Mouse (Mus musculus) retina, postnatal 1 day (tissue): ENCODE data around the gene Hmga2.

Experiments used
- DNase-seq: peaks from one replicate; pipeline ENCODE4 v3.0.0-alpha.2; 2012

Gene Hmga2

GRCm38 (mm10) chr10:120465121-120465520 lies 11.1 kb downstream of the Hmga2 start:
- DNase-seq, result no peak

- no peak for DNase-seq
Observed at GRCm38 (mm10) chr10:120461769-120462168, 14.5 kb downstream of the Hmga2 start.

DNA sequence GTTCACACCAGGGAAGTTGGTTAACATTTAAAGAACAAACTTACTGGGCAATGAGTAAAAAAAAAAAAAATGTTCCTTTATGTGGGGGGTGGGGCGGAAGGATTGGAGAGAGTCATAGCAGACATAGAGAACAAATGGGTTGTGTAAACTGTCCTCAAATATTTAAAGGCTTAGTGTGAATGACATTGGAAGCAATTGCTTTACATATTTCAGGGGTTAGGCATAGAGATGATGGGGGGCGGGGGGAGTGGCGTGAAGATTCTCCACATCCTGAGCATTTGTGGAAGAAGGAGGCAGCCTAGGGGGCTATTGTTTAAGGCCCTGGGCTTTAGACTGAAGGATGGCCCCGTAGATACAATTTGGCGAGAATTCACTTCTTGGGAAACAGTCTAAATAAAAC lies 15.0 kb downstream of the Hmga2 start:
- no peak for DNase-seq

DNA sequence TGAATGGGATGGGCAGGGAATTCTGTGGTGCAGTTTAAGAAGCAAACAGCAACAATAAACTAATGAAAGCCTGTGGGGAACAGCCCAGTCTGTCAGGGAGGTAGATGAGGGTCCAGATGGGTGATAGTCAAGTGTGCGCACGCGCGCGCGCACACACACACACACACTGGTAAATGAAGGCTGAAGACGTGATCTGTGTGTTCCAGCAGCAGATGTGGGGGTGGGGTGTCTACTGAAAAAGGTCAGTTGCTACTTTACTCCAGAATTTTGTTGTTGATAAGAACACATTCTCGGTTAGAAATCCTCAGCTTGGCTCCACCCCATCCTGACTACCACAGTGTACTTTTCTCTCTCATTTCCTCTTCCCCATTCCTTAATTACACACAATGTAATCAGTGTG lies 17.4 kb downstream of the Hmga2 start:
- no peak for DNase-seq

DNA sequence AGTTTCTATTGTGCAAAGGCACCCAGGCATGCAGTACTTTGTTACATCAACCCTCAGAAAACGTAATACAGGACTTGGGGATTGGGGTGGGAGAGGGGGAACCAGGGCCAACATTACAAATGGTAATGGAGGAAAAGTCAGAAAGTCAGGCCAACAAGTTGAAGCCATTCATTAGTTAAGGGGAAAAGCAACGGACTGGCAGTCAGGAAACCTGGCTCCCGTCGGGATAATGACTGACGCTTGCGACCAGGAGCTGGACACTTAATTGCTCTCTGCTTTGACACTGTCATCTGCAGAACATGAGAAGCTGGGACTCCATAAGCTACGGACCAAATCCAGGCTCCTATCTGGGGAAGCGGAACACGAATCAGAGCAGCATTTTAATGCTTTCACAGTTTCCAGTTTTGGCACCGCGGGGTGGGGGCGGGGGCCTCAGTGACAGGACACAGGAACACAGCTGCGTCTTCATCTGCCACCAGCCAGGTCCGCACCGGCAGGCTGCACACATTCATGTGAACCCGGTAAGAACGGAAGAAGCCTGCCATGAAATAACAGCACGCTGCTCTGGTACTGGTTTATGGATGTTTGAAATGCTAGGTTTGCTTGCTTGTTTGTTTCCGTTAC lies 26.5 kb downstream of the Hmga2 start:
- DNase-seq, result peak; percentile 64

- DNase-seq, result no peak
Observed at GRCm38 (mm10) chr10:120446799-120447198, 29.5 kb downstream of the Hmga2 start.

- no peak for DNase-seq
Observed at GRCm38 (mm10) chr10:120446206-120446605, 30.1 kb downstream of the Hmga2 start.

GRCm38 (mm10) chr10:120444463-120445070 lies 31.7 kb downstream of the Hmga2 start:
- no peak for DNase-seq

GRCm38 (mm10) chr10:120443757-120444311 lies 32.4 kb downstream of the Hmga2 start:
- no peak for DNase-seq

DNA sequence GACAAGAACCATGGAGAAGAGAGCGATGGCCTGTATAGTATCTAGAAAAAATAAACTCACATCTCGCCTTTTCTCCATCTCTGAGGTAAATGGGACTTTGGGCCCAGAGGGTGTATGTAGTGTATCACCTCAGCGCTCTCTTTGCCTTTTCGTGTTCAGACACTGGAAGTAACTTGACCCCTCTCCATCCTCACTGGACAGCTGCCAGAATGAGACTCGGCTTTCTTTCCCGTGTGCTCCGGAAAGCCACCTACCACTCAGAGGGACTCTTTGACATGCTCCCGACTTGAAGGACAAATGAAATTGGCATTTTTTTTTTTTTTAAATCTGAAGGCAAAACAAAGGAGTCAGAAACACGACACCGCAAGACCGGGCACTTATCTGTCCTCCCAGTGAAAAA lies 35.0 kb downstream of the Hmga2 start:
- peak; percentile 61 for DNase-seq

- DNase-seq, result no peak
Observed at GRCm38 (mm10) chr10:120434433-120434832, 41.8 kb downstream of the Hmga2 start.

GRCm38 (mm10) chr10:120433463-120433815 lies 42.8 kb downstream of the Hmga2 start:
- no peak for DNase-seq

DNA sequence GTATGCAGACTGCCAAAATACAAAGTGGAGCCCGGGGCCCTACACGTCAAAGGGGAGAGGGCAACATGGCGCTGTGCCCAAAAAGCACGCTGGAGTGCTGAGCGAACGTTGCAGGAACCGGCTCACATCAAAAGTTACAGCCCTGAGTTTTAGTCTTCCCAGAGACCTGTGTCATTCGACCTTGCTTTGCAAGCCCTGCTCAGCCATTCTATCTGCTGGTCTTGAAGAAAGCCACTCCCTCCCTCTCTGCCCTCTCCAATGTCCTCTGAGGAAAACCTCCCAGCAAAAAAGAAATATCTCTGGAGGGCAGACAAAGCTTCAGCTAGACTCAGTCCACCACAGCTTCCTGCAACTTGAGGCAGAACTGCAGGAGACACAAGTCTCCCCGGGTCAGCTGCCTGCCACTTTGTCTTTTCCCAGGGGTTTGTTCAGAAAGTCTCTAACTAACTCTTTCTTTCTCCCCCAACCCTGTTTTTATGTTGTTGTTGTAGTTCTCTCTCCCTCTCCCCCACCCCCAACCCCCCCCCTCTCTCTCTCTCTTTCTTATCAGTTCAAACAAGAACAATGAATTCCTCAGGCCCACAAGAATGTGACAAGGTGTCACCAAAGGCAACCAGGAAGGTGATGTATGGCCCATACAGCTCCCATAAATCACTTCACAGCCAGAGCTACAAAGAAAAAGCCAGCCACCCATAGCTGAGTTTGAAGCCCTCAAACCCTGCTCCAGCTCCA lies 43.4 kb downstream of the Hmga2 start:
- DNase-seq, result no peak

GRCm38 (mm10) chr10:120432081-120432480 lies 44.2 kb downstream of the Hmga2 start:
- DNase-seq, result no peak

DNA sequence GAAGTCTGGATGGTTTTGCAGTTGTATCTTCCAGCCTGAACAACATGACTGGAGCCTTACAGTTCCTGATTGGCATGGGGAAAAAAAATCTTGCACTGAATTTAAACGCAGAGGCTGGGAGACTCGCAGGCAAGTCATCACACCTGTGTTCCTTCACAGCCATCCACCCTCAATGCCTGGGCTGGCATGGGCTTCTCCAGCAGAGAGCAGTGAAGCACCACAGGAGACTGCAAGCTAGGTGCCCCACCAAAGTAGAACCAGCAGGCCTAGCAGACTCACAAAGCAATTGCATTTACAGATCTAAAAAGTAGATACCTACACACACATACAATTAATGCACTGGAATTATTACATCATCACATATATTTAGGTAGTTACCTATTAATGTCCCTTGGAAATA lies 44.8 kb downstream of the Hmga2 start:
- no peak for DNase-seq

GRCm38 (mm10) chr10:120430422-120430821 lies 45.8 kb downstream of the Hmga2 start:
- DNase-seq, result no peak

DNA sequence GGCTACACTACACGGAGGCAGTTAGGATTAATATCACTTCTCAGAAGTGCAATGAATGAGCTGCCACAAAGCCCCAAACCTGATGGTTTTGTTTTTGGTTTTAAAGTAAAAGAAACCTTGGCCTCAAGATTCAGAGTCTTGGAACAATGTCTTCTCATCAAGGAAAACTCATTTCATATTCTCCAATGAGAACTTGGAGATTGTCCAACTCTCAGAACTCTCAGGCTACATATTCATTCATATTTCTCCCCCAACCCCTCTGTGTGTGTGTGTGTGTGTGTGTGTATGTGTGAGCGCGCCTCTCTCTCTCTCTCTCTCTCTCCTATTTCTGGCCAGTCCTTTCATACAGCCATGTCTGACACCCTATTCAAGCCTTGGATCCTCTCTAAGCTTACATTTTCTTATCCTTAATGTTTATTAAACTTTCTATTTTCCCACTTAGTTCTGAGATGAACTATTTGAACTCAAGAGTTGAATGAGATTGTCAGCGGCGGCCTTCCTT lies 46.5 kb downstream of the Hmga2 start:
- DNase-seq, result no peak

DNA sequence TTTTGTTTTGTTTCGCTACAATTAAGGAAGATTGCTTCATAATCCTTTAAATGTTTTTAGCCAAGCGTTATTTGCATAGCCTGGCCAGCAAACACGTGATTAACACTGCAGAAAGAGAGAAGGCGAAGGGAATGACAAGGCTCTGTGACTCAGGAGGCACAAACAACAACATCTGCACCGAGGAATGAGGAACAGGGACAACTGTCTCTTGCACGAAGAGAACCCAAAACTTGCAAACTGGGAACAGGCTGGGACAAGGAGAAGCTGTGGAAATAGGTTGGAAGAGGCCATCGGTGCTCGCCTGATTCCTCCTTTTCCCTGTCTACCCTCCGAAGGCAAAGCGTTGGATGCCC lies 47.1 kb downstream of the Hmga2 start:
- DNase-seq, result no peak

- peak; percentile 55 for DNase-seq
Observed at GRCm38 (mm10) chr10:120428430-120429198, 47.7 kb downstream of the Hmga2 start.

- DNase-seq, result no peak
Observed at GRCm38 (mm10) chr10:120426086-120426610, 50.1 kb downstream of the Hmga2 start.

- no peak for DNase-seq
Observed at GRCm38 (mm10) chr10:120424015-120424414, 52.3 kb downstream of the Hmga2 start.

DNA sequence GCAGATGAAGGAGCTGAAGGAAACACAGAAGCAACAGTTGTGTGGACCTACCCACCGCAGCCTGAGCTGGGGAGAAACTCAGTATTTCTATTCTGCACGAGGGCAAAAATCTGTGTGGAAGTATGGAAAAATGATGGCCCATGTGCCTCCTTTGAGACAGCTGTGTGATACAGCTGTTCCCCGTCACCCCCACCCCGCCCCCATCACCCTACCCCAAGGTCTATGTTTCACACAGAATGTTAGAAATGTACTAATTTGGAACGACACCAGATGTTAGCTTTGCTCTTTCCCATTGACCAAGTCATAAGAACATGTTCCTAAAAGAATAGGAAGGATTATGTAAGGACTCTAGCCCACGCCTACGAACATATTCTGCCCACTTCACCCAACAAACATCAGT lies 53.0 kb downstream of the Hmga2 start:
- no peak for DNase-seq

GRCm38 (mm10) chr10:120422820-120423219 lies 53.4 kb downstream of the Hmga2 start:
- DNase-seq, result no peak
